ENCODE assay signal across 42 mouse cellular contexts in the genomic region with DNA sequence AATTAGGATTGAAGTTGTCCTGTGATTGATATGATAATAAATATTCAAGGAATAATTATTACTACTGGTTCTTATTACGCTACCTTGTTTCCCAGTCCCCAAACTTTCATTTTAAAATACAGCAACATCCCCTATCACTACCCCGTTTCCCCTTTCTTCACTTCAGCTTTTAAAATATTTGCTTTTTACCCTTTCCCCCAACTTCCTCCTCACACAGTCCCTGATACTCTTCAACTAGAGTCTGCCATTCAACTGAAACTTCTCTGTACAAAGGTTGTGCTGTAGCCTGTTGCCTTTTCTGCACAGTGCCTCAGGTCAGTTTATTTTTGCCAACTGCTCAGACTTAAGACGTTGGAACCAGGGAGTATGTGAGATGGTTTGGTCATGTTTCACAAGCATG. TPM values are rescaled to one million over a fixed set of nuclear protein-coding genes. Genes with fewer than 3 reads are reported as not detected.
DNase-seq lines count a peak whose midpoint lies in the region; ATAC-seq and TF ChIP-seq lines count a peak whose summit lies in the region.
"Had no signal": no experiment of that assay in that cellular context is flagged by ENCODE, and none has a peak within 500 bp of the region (broad histone marks: within the 10 kb centered on the region; RNA-seq: fewer than 3 reads in every experiment).

No protein-coding gene starts in this region.

- no peaks in the 10 kb centered on the region for H3K27me3 ChIP-seq in liver, postnatal 0 days (ENCODE audit: insufficient read depth, low read length)
- no peaks in the 10 kb centered on the region for H3K27me3 ChIP-seq in liver, embryonic 11.5 days (replicated peaks; ENCODE audit: control insufficient read depth, insufficient read depth, low read length)
- H3K27me3 ChIP-seq: embryonic facial prominence, embryonic 13.5 days; forebrain, embryonic 15.5 days; heart, embryonic 15.5 days; hindbrain, embryonic 12.5 days; intestine, embryonic 15.5 days; limb, embryonic 12.5 days; liver, embryonic 13.5 days; midbrain, embryonic 15.5 days had no signal

- no peak overlapping the region for H3K27ac ChIP-seq in liver, postnatal 0 days (ENCODE audit: low read depth)
- H3K27ac ChIP-seq in liver, embryonic 11.5 days (ENCODE audit: low read depth, low read length) = no peak overlapping the region
- no peak overlapping the region for H3K27ac ChIP-seq in gastrocnemius, adult 2 months
- H3K27ac ChIP-seq: embryonic facial prominence, embryonic 13.5 days; forebrain, embryonic 10.5 days; forebrain, embryonic 15.5 days; heart, embryonic 10.5 days; heart, embryonic 15.5 days; hindbrain, embryonic 12.5 days; hindbrain, postnatal 0 days; intestine, embryonic 15.5 days; kidney, postnatal 0 days; left cerebral cortex, adult 2 months; limb, embryonic 12.5 days; liver, embryonic 13.5 days; midbrain, embryonic 10.5 days; midbrain, embryonic 15.5 days had no signal

- 31% methylated on average over 3 of the region's 3 CpGs for WGBS in liver, postnatal 0 days (ENCODE audit: insufficient replicate concordance)
- WGBS in liver, embryonic 11.5 days = 62% methylated on average over 3 of the region's 3 CpGs

- H3K4me3 ChIP-seq in liver, postnatal 0 days (ENCODE audit: low read depth, low read length) = no peak overlapping the region
- H3K4me3 ChIP-seq in liver, embryonic 11.5 days (ENCODE audit: low read depth, low read length) = no peak overlapping the region
- H3K4me3 ChIP-seq in gastrocnemius, adult 2 months = no peak overlapping the region
- H3K4me3 ChIP-seq: embryonic facial prominence, embryonic 13.5 days; forebrain, embryonic 10.5 days; forebrain, embryonic 15.5 days; heart, embryonic 10.5 days; heart, embryonic 15.5 days; hindbrain, embryonic 12.5 days; intestine, embryonic 15.5 days; left cerebral cortex, adult 2 months; limb, embryonic 12.5 days; liver, embryonic 13.5 days; midbrain, embryonic 10.5 days; midbrain, embryonic 15.5 days had no signal

- ATAC-seq in liver, postnatal 0 days = no peak
- ATAC-seq in liver, embryonic 11.5 days (replicated peaks; ENCODE audit: low FRiP score) = no peak
- peak; percentile 45; the same call in 1 of the 2 replicates for ATAC-seq in megakaryocyte, adult 5-6 weeks (ENCODE audit: poor library complexity, severe bottlenecking)
- ATAC-seq: forebrain, embryonic 15.5 days; hindbrain, postnatal 0 days; intestine, embryonic 15.5 days; midbrain, embryonic 15.5 days had no signal

- no peaks in the 10 kb centered on the region for H3K36me3 ChIP-seq in liver, postnatal 0 days (replicated peaks; ENCODE audit: insufficient read depth, low read length)
- H3K36me3 ChIP-seq in liver, embryonic 11.5 days (ENCODE audit: control insufficient read depth, insufficient read depth, low read length) = no peaks in the 10 kb centered on the region
- H3K36me3 ChIP-seq: embryonic facial prominence, embryonic 13.5 days; forebrain, embryonic 10.5 days; forebrain, embryonic 15.5 days; G1E; heart, embryonic 10.5 days; heart, embryonic 15.5 days; hindbrain, embryonic 12.5 days; intestine, embryonic 15.5 days; limb, embryonic 12.5 days; liver, embryonic 13.5 days; midbrain, embryonic 10.5 days; midbrain, embryonic 15.5 days had no signal

- no peak for DNase-seq in liver, postnatal 0 days
- DNase-seq in liver, embryonic 11.5 days (ENCODE audit: low spot score) = no peak
- DNase-seq in A20 (ENCODE audit: low read depth, low spot score) (peak; percentile 75), adipocyte (ENCODE audit: low spot score) (peak; percentile 3)
- no peak for DNase-seq in gastrocnemius, adult 2 months
- no peak for DNase-seq in layer of hippocampus, postnatal 10 days (ENCODE audit: low spot score in 2 of 2)
- DNase-seq in kidney, postnatal 4 days = no peak
- DNase-seq: adrenal gland, postnatal 10 days; cerebellum, adult 18-20 months; cerebellum, postnatal 10 days; heart, postnatal 36 days; kidney, adult 2 months; layer of hippocampus, adult 9-11 months; liver, embryonic 13.5 days; lung, embryonic 14.5 days; lung, postnatal 4 days; right cerebral cortex, postnatal 25 days; thymus, postnatal 25 days had no signal

- intact Hi-C loops in gastrocnemius, adult 2 months (cut with DNase I) = no loop called here

- no peak for TF ChIP-seq EP300 in liver, postnatal 0 days (IDR thresholded peaks at IDR 0.05; ENCODE audit: low read depth)

- TF ChIP-seq CTCF in liver, postnatal 0 days (IDR thresholded peaks at IDR 0.05; ENCODE audit: low read depth) = no peak
- no peak for TF ChIP-seq CTCF in gastrocnemius, adult 2 months (IDR thresholded peaks at IDR 0.05)

- no peaks in the 10 kb centered on the region for H3K4me1 ChIP-seq in liver, postnatal 0 days (ENCODE audit: insufficient read depth)
- H3K4me1 ChIP-seq in liver, embryonic 11.5 days (replicated peaks; ENCODE audit: control insufficient read depth, insufficient read depth, low read length) = no peaks in the 10 kb centered on the region
- H3K4me1 ChIP-seq: embryonic facial prominence, embryonic 13.5 days; forebrain, embryonic 10.5 days; forebrain, embryonic 15.5 days; heart, embryonic 10.5 days; heart, embryonic 15.5 days; hindbrain, embryonic 12.5 days; intestine, embryonic 15.5 days; limb, embryonic 12.5 days; liver, embryonic 13.5 days; midbrain, embryonic 10.5 days; midbrain, embryonic 15.5 days had no signal

- no peak overlapping the region for H3K9ac ChIP-seq in liver, postnatal 0 days (replicated peaks)
- H3K9ac ChIP-seq in liver, embryonic 11.5 days (ENCODE audit: low read depth, low read length) = no peak overlapping the region
- H3K9ac ChIP-seq: embryonic facial prominence, embryonic 13.5 days; forebrain, embryonic 15.5 days; heart, embryonic 15.5 days; hindbrain, embryonic 12.5 days; intestine, embryonic 15.5 days; limb, embryonic 12.5 days; liver, embryonic 13.5 days; lung, embryonic 14.5 days; midbrain, embryonic 15.5 days had no signal

- peak overlapping the region; percentile 40 for H3K4me2 ChIP-seq in liver, postnatal 0 days (ENCODE audit: low read depth, low read length)
- no peak overlapping the region for H3K4me2 ChIP-seq in liver, embryonic 11.5 days
- H3K4me2 ChIP-seq: embryonic facial prominence, embryonic 13.5 days; forebrain, embryonic 15.5 days; heart, embryonic 15.5 days; hindbrain, embryonic 12.5 days; intestine, embryonic 15.5 days; limb, embryonic 12.5 days; liver, embryonic 13.5 days; lung, embryonic 14.5 days; midbrain, embryonic 15.5 days had no signal

- no peaks in the 10 kb centered on the region for H3K9me3 ChIP-seq in liver, postnatal 0 days (ENCODE audit: low read length)
- no peaks in the 10 kb centered on the region for H3K9me3 ChIP-seq in liver, embryonic 11.5 days (ENCODE audit: control insufficient read depth, low read length)
- H3K9me3 ChIP-seq: embryonic facial prominence, embryonic 13.5 days; forebrain, embryonic 10.5 days; forebrain, embryonic 15.5 days; G1E; heart, embryonic 10.5 days; heart, embryonic 15.5 days; hindbrain, embryonic 12.5 days; intestine, embryonic 15.5 days; limb, embryonic 12.5 days; liver, embryonic 13.5 days; midbrain, embryonic 10.5 days; midbrain, embryonic 15.5 days had no signal

RNA-seq across cellular contexts. Expression of a gene that starts 2.5 kb away (rescaled TPM):
- polyA plus RNA-seq in liver, postnatal 0 days (2015; fragmentation: Nextera tagmentation; extraction: Ambion mirVana) = 3.3 and 3.8 TPM in 2 replicates
- 0.12 TPM in 1 of 2 replicates, not detected in the other for polyA plus RNA-seq in liver, embryonic 11.5 days (2014; fragmentation: Nextera tagmentation; extraction: Ambion mirVana)
- total RNA-seq in megakaryocyte, adult 5-6 weeks (2015) = 0.07 TPM in 1 of 2 replicates, not detected in the other
- total RNA-seq in megakaryocyte, adult 5-6 weeks (2017) = 0.08 and 0.18 TPM in 2 replicates
- total RNA-seq in gastrocnemius, adult 2 months (2021) = not detected
- under 1 TPM in 1 of 2 experiments, not detected in 1; 0.11 TPM for total RNA-seq in layer of hippocampus, postnatal 10 days (2021)
- total RNA-seq: common myeloid progenitor, adult 5-6 weeks; gastrocnemius, adult 8-10 months; hindbrain, postnatal 0 days; left cerebral cortex, adult 2 months; left cerebral cortex, postnatal 25 days had no signal
- polyA plus RNA-seq: brain, embryonic 14.5 days; embryonic facial prominence, embryonic 13.5 days; forebrain, embryonic 10.5 days; forebrain, embryonic 15.5 days; G1E; heart, embryonic 10.5 days; heart, embryonic 15.5 days; hindbrain, embryonic 12.5 days; hindbrain, postnatal 0 days; intestine, embryonic 15.5 days; limb, embryonic 12.5 days; liver, embryonic 13.5 days; lung, embryonic 14.5 days; midbrain, embryonic 10.5 days; midbrain, embryonic 15.5 days; neural tube, embryonic 11.5 days; stomach, embryonic 16.5 days had no signal

RNA-seq across cellular contexts. Expression of a gene that starts 20.1 kb away (rescaled TPM):
- not detected in 2 replicates for polyA plus RNA-seq in liver, postnatal 0 days (2015; fragmentation: Nextera tagmentation; extraction: Ambion mirVana)
- not detected in 2 replicates for polyA plus RNA-seq in liver, embryonic 11.5 days (2014; fragmentation: Nextera tagmentation; extraction: Ambion mirVana)
- total RNA-seq in megakaryocyte, adult 5-6 weeks (2015) = not detected in 2 replicates
- total RNA-seq in megakaryocyte, adult 5-6 weeks (2017) = not detected in 2 replicates
- not detected for total RNA-seq in gastrocnemius, adult 2 months (2021)
- not detected for total RNA-seq in layer of hippocampus, postnatal 10 days (2021)
- total RNA-seq: adrenal gland, postnatal 10 days; common myeloid progenitor, adult 5-6 weeks; gastrocnemius, adult 8-10 months; heart, postnatal 36 days; hindbrain, postnatal 0 days; left cerebral cortex, adult 2 months; left cerebral cortex, postnatal 25 days; neutrophil, adult 5-6 weeks had no signal
- polyA plus RNA-seq: brain, embryonic 14.5 days; embryonic facial prominence, embryonic 13.5 days; forebrain, embryonic 10.5 days; forebrain, embryonic 15.5 days; frontal cortex, adult 2 months; G1E; heart, embryonic 10.5 days; heart, embryonic 15.5 days; hindbrain, embryonic 12.5 days; hindbrain, postnatal 0 days; intestine, embryonic 15.5 days; kidney, adult 2 months; kidney, postnatal 0 days; limb, embryonic 12.5 days; liver, embryonic 13.5 days; lung, embryonic 14.5 days; midbrain, embryonic 10.5 days; midbrain, embryonic 15.5 days; neural tube, embryonic 11.5 days; stomach, embryonic 16.5 days had no signal

RNA-seq across cellular contexts. Expression of a gene that starts 31.3 kb away (rescaled TPM):
- not detected in 2 replicates for polyA plus RNA-seq in liver, postnatal 0 days (2015; fragmentation: Nextera tagmentation; extraction: Ambion mirVana)
- polyA plus RNA-seq in liver, embryonic 11.5 days (2014; fragmentation: Nextera tagmentation; extraction: Ambion mirVana) = not detected in 2 replicates
- not detected in 2 replicates for total RNA-seq in megakaryocyte, adult 5-6 weeks (2015)
- not detected in 2 replicates for total RNA-seq in megakaryocyte, adult 5-6 weeks (2017)
- total RNA-seq in gastrocnemius, adult 2 months (2021) = not detected
- not detected for total RNA-seq in layer of hippocampus, postnatal 10 days (2021)
- total RNA-seq: adrenal gland, postnatal 10 days; common myeloid progenitor, adult 5-6 weeks; gastrocnemius, adult 8-10 months; heart, postnatal 36 days; hindbrain, postnatal 0 days; left cerebral cortex, adult 2 months; left cerebral cortex, postnatal 25 days; neutrophil, adult 5-6 weeks had no signal
- polyA plus RNA-seq: brain, embryonic 14.5 days; embryonic facial prominence, embryonic 13.5 days; forebrain, embryonic 10.5 days; forebrain, embryonic 15.5 days; frontal cortex, adult 2 months; G1E; gonadal fat pad, adult 2 months; heart, embryonic 10.5 days; heart, embryonic 15.5 days; hindbrain, embryonic 12.5 days; hindbrain, postnatal 0 days; kidney, adult 2 months; kidney, postnatal 0 days; limb, embryonic 12.5 days; liver, embryonic 13.5 days; lung, embryonic 14.5 days; midbrain, embryonic 10.5 days; midbrain, embryonic 15.5 days; neural tube, embryonic 11.5 days had no signal

RNA-seq across cellular contexts. Expression of a gene that starts 50.7 kb away (rescaled TPM):
- 0.02 TPM in 1 of 2 replicates, not detected in the other for polyA plus RNA-seq in liver, postnatal 0 days (2015; fragmentation: Nextera tagmentation; extraction: Ambion mirVana)
- not detected in 2 replicates for polyA plus RNA-seq in liver, embryonic 11.5 days (2014; fragmentation: Nextera tagmentation; extraction: Ambion mirVana)
- 0.09 and 0.13 TPM in 2 replicates for total RNA-seq in megakaryocyte, adult 5-6 weeks (2015)
- not detected in 2 replicates for total RNA-seq in megakaryocyte, adult 5-6 weeks (2017)
- not detected for total RNA-seq in gastrocnemius, adult 2 months (2021)
- total RNA-seq in layer of hippocampus, postnatal 10 days (2021) = not detected
- total RNA-seq: adrenal gland, postnatal 10 days; common myeloid progenitor, adult 5-6 weeks; gastrocnemius, adult 8-10 months; hindbrain, postnatal 0 days; left cerebral cortex, adult 2 months; left cerebral cortex, postnatal 25 days; neutrophil, adult 5-6 weeks had no signal
- polyA plus RNA-seq: embryonic facial prominence, embryonic 13.5 days; forebrain, embryonic 10.5 days; G1E; heart, embryonic 10.5 days; hindbrain, embryonic 12.5 days; hindbrain, postnatal 0 days; intestine, embryonic 15.5 days; limb, embryonic 12.5 days; lung, embryonic 14.5 days; midbrain, embryonic 10.5 days; neural tube, embryonic 11.5 days had no signal

Comparison
In these comparisons a context has a peak if more than half of its experiments do, and no peak if none do; other contexts are left out.
1. DNase-seq: peak in A20 (single experiment) and adipocyte (single experiment); none in liver, postnatal 0 days (single experiment), liver, embryonic 11.5 days (single experiment), gastrocnemius, adult 2 months (single experiment), layer of hippocampus, postnatal 10 days (0 of 2) and kidney, postnatal 4 days (0 of 2).